Mouse (Mus musculus) layer of hippocampus, adult 2 months (tissue): ENCODE measurements around the gene Hapln2. TPM values are rescaled to one million over a fixed set of nuclear protein-coding genes. Genes with fewer than 3 reads are reported as not detected.

Source experiments
- DNase-seq, 2 experiments: peaks; one replicate each; pipeline ENCODE4 v3.0.0; 2022; ENCODE audit warnings: low spot score in 2 of 2
- H3K27ac ChIP-seq: fragments of 200-600 bp; 2 replicates; pipeline ENCODE4 v1.8.1; 2022
- H3K4me3 ChIP-seq: fragments of 200-600 bp; 2 replicates; pipeline ENCODE4 v1.8.1; 2022; ENCODE audit warnings: mild to moderate bottlenecking
- CTCF ChIP-seq: fragments of 200-600 bp; conservative IDR thresholded peaks from 2 replicates; pipeline ENCODE4 v1.8.1; 2022; ENCODE audit warnings: antibody characterized with exemption, mild to moderate bottlenecking, moderate library complexity
- total RNA-seq, 2 experiments: library from RNA; stranded (reverse); gene quantifications; 2 replicates each; pipeline ENCODE4 v1.2.3; 2021

Gene Hapln2
- total RNA-seq, 2 experiments from 2014 or later: 16.2 to 16.5 TPM

DNA sequence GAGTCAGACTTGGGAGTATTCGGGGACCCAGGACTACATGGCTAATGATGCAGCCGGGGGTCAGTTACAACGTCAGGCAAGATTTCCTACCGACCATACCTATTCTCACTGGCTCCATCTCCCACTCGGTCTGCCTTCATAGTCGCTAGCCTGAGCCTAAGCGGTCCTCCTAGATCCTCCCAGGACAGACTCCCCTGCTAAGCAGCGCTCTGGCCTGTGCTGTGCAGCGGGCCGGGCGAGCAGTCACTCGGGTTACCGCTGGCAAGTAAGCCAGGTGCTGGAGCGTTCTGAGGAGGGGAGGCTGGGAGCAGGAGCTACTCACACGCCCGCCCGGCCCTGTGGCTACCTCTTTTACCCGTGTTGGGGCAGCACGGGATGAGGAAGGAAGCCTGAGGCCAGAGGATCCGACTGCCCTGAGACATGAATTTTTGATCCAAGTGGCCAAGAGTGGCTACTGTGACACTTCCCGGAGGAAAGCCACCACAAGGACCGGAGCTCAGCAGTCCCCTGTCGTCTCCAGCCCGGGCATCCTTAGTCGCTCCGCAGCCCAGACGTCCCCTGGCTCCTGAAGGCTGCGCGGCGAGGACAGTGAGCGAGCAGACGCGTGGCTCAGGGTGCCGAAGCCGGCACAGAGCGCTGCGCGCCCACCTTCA is 28.0 kb downstream of the Hapln2 start:
- H3K4me3 ChIP-seq: peak overlapping the region; percentile 69
- H3K27ac ChIP-seq: peak overlapping the region; percentile 95
- DNase-seq: no peak
- no peak for TF ChIP-seq CTCF

DNA sequence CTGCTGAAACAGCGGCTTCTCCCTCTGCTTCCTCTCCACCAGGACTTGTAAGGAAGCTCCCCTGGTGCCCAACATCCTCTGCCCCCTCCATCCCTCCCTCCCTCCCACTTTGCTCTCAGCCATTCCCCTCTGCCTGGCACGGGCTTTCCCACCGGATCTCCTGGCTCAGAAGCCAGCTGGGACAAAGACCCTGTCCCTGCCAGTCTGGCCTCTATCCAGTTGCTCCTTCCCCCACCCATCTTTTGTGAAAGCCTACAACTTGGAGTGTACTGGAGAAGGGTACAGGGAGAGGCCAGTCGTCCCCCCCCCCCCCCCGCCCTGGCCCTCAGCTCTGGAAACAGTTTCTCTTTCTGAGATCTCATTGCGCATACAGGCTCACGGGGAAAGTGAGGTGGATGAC is 28.6 kb downstream of the Hapln2 start:
- no peak for TF ChIP-seq CTCF
- H3K4me3 ChIP-seq: peak overlapping the region; percentile 69
- peak; percentile 64 to 82 for DNase-seq
- peak overlapping the region; percentile 95 for H3K27ac ChIP-seq

DNA sequence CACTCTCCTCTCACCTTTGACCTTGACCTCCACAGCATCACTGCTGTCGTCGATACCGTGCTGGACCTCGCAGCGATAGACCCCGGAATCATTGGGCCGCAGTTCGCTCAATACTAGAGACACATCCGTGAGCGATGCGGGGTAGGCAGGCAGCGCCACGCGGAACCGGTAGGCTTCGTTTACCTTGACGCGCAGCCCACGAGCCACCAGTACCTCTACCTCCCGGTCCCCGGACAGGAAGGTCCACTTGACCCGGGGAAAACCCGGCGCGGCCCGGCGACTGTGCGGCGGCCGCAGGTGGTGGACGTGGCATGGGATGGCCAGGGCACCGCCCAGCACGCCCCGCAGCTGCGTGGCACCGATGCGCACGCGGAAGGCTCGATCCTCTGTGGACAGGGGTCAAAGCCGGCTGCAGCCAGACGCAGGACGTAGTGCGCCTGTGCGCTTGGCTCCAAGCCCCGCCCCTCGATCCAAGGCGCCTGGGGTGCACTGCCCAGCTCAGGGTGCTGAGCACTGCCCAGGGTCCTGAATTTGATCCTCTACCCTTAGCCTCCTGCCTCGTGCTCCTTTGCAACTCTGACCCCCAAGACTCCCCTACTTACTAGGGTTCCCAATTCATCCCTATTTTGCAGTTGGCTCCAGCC is 30.3 kb downstream of the Hapln2 start:
- DNase-seq: no peak
- no peak for TF ChIP-seq CTCF
- Histone ChIP-seq H3K4me3 (peak overlapping the region; percentile 69), H3K27ac (peak overlapping the region; percentile 57; the same call in 1 of the 2 replicates)

DNA sequence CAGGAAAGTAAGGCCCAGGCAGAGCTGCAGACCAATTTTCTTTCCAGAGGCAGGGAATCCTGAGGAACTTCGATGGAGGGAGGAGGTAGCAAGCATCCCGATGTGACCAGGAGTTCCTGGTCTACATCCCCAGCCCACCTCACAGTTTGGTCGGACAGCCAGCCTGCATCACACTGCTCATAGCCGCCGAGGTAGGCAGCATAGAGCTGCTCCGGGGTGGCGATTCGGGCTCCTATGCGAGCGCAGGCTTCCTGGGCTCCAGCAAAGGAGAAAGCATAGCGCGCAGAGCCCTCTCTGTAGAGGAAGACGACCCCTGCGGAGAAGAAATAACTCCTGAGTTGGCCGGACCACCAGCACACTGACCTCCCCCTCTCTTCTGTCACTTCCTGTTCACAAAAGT is 31.0 kb downstream of the Hapln2 start:
- H3K4me3 ChIP-seq: peak overlapping the region; percentile 69; the same call in 1 of the 2 replicates

DNA sequence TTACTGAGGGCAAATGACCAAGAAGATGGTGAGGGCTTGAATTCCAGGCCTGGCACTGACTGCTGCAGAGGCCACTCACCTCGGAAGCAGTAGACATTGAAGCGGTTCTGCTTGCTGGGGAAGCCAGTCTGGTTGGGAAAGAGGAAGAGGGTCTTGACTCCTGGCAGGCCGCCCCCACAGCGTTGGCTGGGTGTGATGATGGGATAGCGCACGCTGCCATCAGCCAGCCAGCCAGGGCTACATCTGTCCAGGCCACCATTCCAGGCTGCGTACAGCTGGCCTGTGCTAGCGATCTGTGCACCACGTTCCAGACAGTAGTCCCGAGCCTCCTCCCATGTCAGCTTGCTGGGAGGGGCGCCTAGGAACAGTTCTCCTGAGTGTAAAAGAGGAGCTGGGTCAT is 32.1 kb downstream of the Hapln2 start:
- Histone ChIP-seq H3K27ac (peak overlapping the region; percentile 76), H3K4me3 (no peak overlapping the region)
- no peak for TF ChIP-seq CTCF
- DNase-seq: no peak

More for the DNA sequence above, 31.0 kb downstream of the Hapln2 start:
- DNase-seq: no peak
- H3K27ac ChIP-seq: peak overlapping the region; percentile 57; the same call in 1 of the 2 replicates
- no peak for TF ChIP-seq CTCF

DNA sequence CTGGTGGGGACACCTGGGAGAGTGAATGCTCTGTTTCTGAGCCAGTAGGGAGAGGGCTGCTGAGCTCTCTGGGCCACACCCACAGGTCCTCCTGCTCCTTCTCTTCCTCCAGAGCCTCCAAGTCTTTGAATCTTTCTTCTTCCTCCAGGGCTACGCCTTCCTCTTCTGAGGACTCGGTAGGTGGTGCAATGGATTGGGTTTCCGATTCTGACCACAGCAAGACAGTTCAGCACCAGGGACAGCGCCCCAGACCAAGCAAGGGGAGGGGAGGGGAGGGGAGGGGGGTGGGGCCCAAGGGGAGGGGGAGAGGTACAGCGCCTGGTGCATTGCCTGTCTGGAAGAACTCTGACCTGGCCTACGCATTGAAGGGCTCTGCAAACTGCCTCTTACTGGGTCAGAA is 33.9 kb downstream of the Hapln2 start:
- H3K4me3 ChIP-seq: no peak overlapping the region
- no peak overlapping the region for H3K27ac ChIP-seq
- no peak for TF ChIP-seq CTCF
- no peak for DNase-seq

DNA sequence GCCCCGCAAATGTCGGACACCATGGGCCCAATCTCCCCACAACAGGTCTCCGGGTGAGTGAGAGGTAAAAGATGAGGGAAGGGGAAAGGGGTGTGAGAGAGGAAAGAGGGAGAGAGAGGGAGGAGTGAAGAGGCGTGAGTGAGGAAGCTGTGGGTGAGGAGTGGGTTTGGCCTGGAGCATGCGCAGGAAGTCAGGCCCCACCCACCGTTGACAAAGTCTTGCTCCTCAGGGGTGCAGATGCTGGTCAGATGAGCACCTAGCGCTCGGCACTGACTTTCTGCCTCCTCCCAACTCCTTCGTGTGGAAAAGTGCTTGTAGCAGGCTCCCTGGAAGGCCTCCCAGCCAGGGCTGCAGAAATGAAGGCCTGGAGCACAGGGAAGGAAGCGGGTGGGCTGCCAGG is 37.4 kb downstream of the Hapln2 start:
- no peak for TF ChIP-seq CTCF

DNA sequence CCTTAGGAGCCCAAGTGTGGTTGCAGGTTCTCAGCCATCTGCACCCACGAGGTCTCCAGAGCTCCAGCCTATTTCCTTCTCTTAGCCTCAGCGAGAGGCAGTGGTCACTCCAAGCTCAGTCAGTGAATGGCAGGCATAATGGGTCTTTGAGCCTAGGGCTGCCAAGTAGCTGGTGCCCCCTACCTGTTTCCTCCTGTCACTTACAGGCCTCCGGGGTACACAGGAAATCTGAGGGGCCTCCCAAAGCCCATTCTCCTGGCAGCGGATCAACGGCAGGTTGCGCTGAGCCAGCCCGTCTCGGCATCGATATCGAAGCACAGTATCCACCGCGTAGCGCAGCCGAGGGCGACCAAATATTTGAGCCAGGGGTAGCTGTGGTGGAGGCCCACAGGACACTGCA is 39.3 kb downstream of the Hapln2 start:
- Histone ChIP-seq H3K4me3 (peak overlapping the region; percentile 32; the same call in 1 of the 2 replicates), H3K27ac (peak overlapping the region; percentile 15; the same call in 1 of the 2 replicates)
- no peak for TF ChIP-seq CTCF
- no peak for DNase-seq

More for the DNA sequence above, 37.4 kb downstream of the Hapln2 start:
- Histone ChIP-seq H3K4me3 (no peak overlapping the region), H3K27ac (no peak overlapping the region)
- no peak for DNase-seq

DNA sequence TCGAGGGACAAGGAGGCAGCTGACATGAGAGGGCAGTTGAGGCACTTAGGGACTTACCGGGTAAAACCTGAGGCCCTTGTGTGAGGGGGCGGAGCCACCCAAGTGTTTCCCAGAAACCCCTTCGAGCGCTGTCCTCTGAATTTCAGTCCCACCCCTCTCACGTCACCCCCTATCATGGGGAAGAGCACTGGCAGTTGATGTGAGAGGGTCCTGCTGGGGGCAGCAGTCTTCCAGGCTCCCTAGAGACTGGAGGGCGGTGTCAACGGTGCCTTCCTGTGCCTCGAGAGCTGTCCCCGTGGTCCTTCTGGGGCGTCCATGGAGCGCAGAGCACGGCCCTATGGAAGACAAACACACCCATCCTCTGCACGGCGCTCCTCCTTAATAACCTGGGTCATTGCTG is 39.8 kb downstream of the Hapln2 start:
- peak overlapping the region; percentile 32; the same call in 1 of the 2 replicates for H3K4me3 ChIP-seq
- no peak for DNase-seq
- peak overlapping the region; percentile 15; the same call in 1 of the 2 replicates for H3K27ac ChIP-seq
- no peak for TF ChIP-seq CTCF

DNA sequence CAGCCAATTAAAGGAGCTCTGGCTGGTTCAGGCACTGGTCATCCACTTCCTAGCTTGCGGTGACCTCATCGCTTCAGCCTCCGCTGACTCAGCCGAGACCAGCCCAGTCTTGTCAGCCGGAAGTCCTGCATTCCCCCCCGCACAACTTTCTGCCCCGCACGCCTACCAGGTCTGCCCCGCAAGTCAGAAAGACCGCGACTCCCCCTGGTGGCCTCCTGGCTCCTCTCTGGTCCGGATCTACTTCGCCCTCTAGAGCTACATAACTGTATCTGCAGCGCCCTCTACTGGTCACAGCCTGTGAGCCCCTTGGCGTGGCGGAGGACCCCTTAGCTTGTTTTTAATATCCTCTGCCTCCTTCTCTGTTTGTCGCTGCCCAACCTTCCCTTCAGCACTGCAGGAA is 40.5 kb downstream of the Hapln2 start:
- H3K27ac ChIP-seq: peak overlapping the region; percentile 15; the same call in 1 of the 2 replicates
- peak; percentile 86 to 96 for DNase-seq
- peak overlapping the region; percentile 32; the same call in 1 of the 2 replicates for H3K4me3 ChIP-seq
- peak; percentile 96 for TF ChIP-seq CTCF

DNA sequence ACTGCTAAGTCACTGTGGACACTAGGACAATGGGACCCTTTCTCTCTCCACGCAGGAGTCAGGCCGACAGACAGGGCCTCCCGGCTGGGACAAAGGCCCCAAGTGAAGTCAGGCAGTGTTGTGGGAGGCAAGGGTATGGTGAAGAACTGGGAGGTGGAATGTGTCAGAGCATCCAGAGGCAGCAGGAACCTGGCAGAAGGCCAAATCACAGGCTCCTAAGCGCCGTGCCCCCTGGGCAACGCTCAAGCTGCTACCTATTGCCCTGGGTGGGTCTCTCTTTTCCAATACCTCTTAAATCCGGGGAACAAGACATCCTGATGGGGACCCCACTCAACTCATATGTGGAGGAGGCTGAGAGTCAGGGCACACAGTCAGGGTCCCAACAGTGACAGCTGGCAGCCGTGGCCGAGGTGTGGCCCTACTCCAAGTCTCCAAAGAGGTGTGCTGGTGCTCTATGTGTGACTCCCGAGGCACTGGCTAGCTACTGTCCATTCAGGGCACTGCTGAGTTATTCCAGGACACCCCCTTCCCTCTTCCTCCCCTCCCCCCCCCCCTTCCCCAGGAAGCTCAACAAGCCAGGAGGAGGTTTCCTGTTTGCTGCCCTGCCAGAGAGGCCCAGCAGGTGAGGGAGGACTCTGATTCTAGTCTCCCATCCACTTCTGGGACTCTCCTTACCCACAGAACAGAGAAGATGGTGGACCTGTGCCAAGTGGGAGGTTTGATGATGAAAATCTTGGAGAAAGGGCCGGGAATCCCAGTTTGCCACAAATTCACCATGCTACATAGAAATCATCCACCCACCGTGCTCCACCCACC is 41.7 kb downstream of the Hapln2 start:
- TF ChIP-seq CTCF: no peak
- DNase-seq: no peak
- Histone ChIP-seq H3K4me3 (no peak overlapping the region), H3K27ac (peak overlapping the region; percentile 53; the same call in 1 of the 2 replicates)

DNA sequence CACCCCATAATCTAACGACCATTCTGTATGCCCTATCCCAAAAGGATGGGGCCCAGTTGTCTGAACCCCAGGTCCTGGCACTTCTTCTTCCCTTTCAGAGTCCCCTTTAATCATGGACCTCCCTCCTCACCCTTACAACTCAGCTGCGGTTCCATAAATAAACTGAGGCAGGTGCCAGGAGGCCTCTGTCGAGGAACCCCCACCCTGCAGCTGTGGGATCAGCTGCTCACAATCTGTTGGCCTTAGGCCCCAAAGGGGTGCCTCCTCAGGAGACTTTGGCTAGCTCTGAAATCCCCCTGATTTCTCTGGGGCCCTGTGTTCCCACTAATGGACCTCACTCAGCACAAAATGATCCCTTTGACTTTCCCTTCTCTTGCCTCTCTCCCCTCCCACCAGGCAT is 43.3 kb downstream of the Hapln2 start:
- no peak for TF ChIP-seq CTCF
- no peak for DNase-seq
- no peak overlapping the region for H3K4me3 ChIP-seq
- no peak overlapping the region for H3K27ac ChIP-seq

DNA sequence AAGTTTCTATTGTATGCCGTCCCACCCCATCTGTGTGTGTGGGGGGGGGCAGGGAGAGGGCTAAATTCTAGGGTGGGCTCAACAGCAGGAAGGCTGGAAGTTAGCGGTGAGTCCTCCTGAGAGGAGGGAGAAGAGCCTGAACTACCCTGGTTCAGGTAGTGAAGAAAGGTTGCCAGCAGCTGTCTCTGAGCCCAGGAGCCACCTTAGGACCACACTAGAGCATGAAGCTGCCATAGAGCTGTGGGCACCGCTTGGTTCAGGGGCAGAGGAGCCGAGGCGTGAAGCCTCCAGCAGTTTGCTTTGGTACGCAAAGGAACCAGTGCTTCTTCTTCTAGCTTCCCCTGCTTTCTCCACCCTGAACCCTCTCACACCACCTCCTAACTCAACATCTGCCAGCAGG is 43.8 kb downstream of the Hapln2 start:
- peak overlapping the region; percentile 28; the same call in 1 of the 2 replicates for H3K27ac ChIP-seq
- no peak for DNase-seq
- TF ChIP-seq CTCF: no peak
- no peak overlapping the region for H3K4me3 ChIP-seq
